Mouse (Mus musculus): ENCODE measurements around the gene Aff1. TPM values are rescaled to one million over a fixed set of nuclear protein-coding genes. Genes with fewer than 3 reads are reported as not detected.
A peak's percentile ranks its signal among the peaks of the same experiment; 100 is the strongest.

Gene Aff1
- polyA plus RNA-seq, 1 experiment from 2014 or later, result 9.9 TPM

- no peaks in the 10 kb centered on the region for H3K9me3 ChIP-seq (ENCODE audit: control insufficient read depth, low read length)
- no peaks in the 10 kb centered on the region for H3K36me3 ChIP-seq (ENCODE audit: control insufficient read depth, insufficient read depth, low read length)
- no peak overlapping the region for H3K27ac ChIP-seq (replicated peaks in 1 of 2; ENCODE audit: control insufficient read depth in 1 of 2, insufficient read depth in 1 of 2, low read depth in 2 of 2, low read length in 2 of 2)
- no peak for ATAC-seq (ENCODE audit: insufficient number of reproducible peaks, insufficient read depth, low FRiP score, low read depth)
- H3K4me2 ChIP-seq (ENCODE audit: low read length), result no peak overlapping the region
- H3K4me3 ChIP-seq (ENCODE audit: control insufficient read depth in 1 of 2, insufficient read depth in 1 of 2, low read depth in 1 of 2, low read length in 2 of 2), result no peak overlapping the region
- WGBS, result 84% methylated on average over 5 of the region's 5 CpGs
- no peaks in the 10 kb centered on the region for H3K4me1 ChIP-seq (ENCODE audit: control insufficient read depth in 2 of 2, insufficient read depth in 2 of 2, low read length in 2 of 2)
- H3K27me3 ChIP-seq (ENCODE audit: control insufficient read depth, insufficient read depth, low read length), result no peaks in the 10 kb centered on the region
- no peak overlapping the region for H3K9ac ChIP-seq (ENCODE audit: low read length)
These were observed 13.2 kb upstream of the Aff1 start for GRCm38 (mm10) chr5:103678974-103679373.

- Histone ChIP-seq H3K27ac (replicated peaks in 1 of 2; ENCODE audit: control insufficient read depth in 1 of 2, insufficient read depth in 1 of 2, low read depth in 2 of 2, low read length in 2 of 2) (no peak overlapping the region), H3K36me3 (ENCODE audit: control insufficient read depth, insufficient read depth, low read length) (no peaks in the 10 kb centered on the region), H3K9me3 (ENCODE audit: control insufficient read depth, low read length) (no peaks in the 10 kb centered on the region), H3K27me3 (ENCODE audit: control insufficient read depth, insufficient read depth, low read length) (no peaks in the 10 kb centered on the region), H3K9ac (ENCODE audit: low read length) (no peak overlapping the region), H3K4me3 (ENCODE audit: control insufficient read depth in 1 of 2, insufficient read depth in 1 of 2, low read depth in 1 of 2, low read length in 2 of 2) (no peak overlapping the region), H3K4me2 (ENCODE audit: low read length) (no peak overlapping the region), H3K4me1 (ENCODE audit: control insufficient read depth in 2 of 2, insufficient read depth in 2 of 2, low read length in 2 of 2) (no peaks in the 10 kb centered on the region)
- WGBS, result 36% methylated on average over 4 of the region's 4 CpGs
- ATAC-seq (ENCODE audit: insufficient number of reproducible peaks, insufficient read depth, low FRiP score, low read depth), result no peak
These were observed 11.8 kb upstream of the Aff1 start for GRCm38 (mm10) chr5:103680381-103680780.

GRCm38 (mm10) chr5:103681824-103682223 lies 10.3 kb upstream of the Aff1 start:
- H3K4me2 ChIP-seq (ENCODE audit: low read length), result no peak overlapping the region
- ATAC-seq (ENCODE audit: insufficient number of reproducible peaks, insufficient read depth, low FRiP score, low read depth), result no peak
- no peak overlapping the region for H3K27ac ChIP-seq (replicated peaks in 1 of 2; ENCODE audit: control insufficient read depth in 1 of 2, insufficient read depth in 1 of 2, low read depth in 2 of 2, low read length in 2 of 2)
- H3K4me3 ChIP-seq (ENCODE audit: control insufficient read depth in 1 of 2, insufficient read depth in 1 of 2, low read depth in 1 of 2, low read length in 2 of 2), result no peak overlapping the region
- no peaks in the 10 kb centered on the region for H3K4me1 ChIP-seq (ENCODE audit: control insufficient read depth in 2 of 2, insufficient read depth in 2 of 2, low read length in 2 of 2)
- no peaks in the 10 kb centered on the region for H3K9me3 ChIP-seq (ENCODE audit: control insufficient read depth, low read length)
- WGBS, result 65% methylated on average over 3 of the region's 3 CpGs
- H3K27me3 ChIP-seq (ENCODE audit: control insufficient read depth, insufficient read depth, low read length), result no peaks in the 10 kb centered on the region
- H3K36me3 ChIP-seq (ENCODE audit: control insufficient read depth, insufficient read depth, low read length), result no peaks in the 10 kb centered on the region
- no peak overlapping the region for H3K9ac ChIP-seq (ENCODE audit: low read length)

- H3K4me3 ChIP-seq (ENCODE audit: control insufficient read depth in 1 of 2, insufficient read depth in 1 of 2, low read depth in 1 of 2, low read length in 2 of 2), result no peak overlapping the region
- WGBS, result 36% methylated on average over 5 of the region's 5 CpGs
- H3K9me3 ChIP-seq (ENCODE audit: control insufficient read depth, low read length), result no peaks in the 10 kb centered on the region
- ATAC-seq (ENCODE audit: insufficient number of reproducible peaks, insufficient read depth, low FRiP score, low read depth), result no peak
- no peak overlapping the region for H3K4me2 ChIP-seq (ENCODE audit: low read length)
- peaks cover 0 to 6% of the 10 kb centered on the region in 2 experiments; a peak in 2 of 4 replicates for H3K4me1 ChIP-seq (ENCODE audit: control insufficient read depth in 2 of 2, insufficient read depth in 2 of 2, low read length in 2 of 2)
- H3K9ac ChIP-seq (ENCODE audit: low read length), result no peak overlapping the region
- H3K27ac ChIP-seq (replicated peaks in 1 of 2; ENCODE audit: control insufficient read depth in 1 of 2, insufficient read depth in 1 of 2, low read depth in 2 of 2, low read length in 2 of 2), result no peak overlapping the region
- peaks cover 17% of the 10 kb centered on the region for H3K27me3 ChIP-seq (ENCODE audit: control insufficient read depth, insufficient read depth, low read length)
- no peaks in the 10 kb centered on the region for H3K36me3 ChIP-seq (ENCODE audit: control insufficient read depth, insufficient read depth, low read length)
These were observed 2.5 kb upstream of the Aff1 start for GRCm38 (mm10) chr5:103689645-103690044.

- no peak overlapping the region for H3K4me3 ChIP-seq (ENCODE audit: control insufficient read depth in 1 of 2, insufficient read depth in 1 of 2, low read depth in 1 of 2, low read length in 2 of 2)
- 87% methylated on average over 8 of the region's 8 CpGs for WGBS
These were observed 2.0 kb upstream of the Aff1 start for GRCm38 (mm10) chr5:103690190-103690589.

GRCm38 (mm10) chr5:103691171-103691570 lies 1.0 kb upstream of the Aff1 start:
- no peak for ATAC-seq (ENCODE audit: insufficient number of reproducible peaks, insufficient read depth, low FRiP score, low read depth)
- Histone ChIP-seq H3K4me1 (ENCODE audit: control insufficient read depth in 2 of 2, insufficient read depth in 2 of 2, low read length in 2 of 2) (peaks cover 0 to 6% of the 10 kb centered on the region in 2 experiments; a peak in 2 of 4 replicates), H3K4me2 (ENCODE audit: low read length) (peak overlapping the region; percentile 95), H3K9ac (ENCODE audit: low read length) (no peak overlapping the region), H3K9me3 (ENCODE audit: control insufficient read depth, low read length) (no peaks in the 10 kb centered on the region), H3K27ac (replicated peaks in 1 of 2; ENCODE audit: control insufficient read depth in 1 of 2, insufficient read depth in 1 of 2, low read depth in 2 of 2, low read length in 2 of 2) (no peak overlapping the region), H3K4me3 (ENCODE audit: control insufficient read depth in 1 of 2, insufficient read depth in 1 of 2, low read depth in 1 of 2, low read length in 2 of 2) (peak overlapping the region in 1 of 2 experiments; percentile 66; a peak in 1 of 4 replicates), H3K36me3 (ENCODE audit: control insufficient read depth, insufficient read depth, low read length) (no peaks in the 10 kb centered on the region), H3K27me3 (ENCODE audit: control insufficient read depth, insufficient read depth, low read length) (peaks cover 17% of the 10 kb centered on the region)

More at GRCm38 (mm10) chr5:103690190-103690589, 2.0 kb upstream of the Aff1 start:
- H3K36me3 ChIP-seq (ENCODE audit: control insufficient read depth, insufficient read depth, low read length), result no peaks in the 10 kb centered on the region
- H3K4me1 ChIP-seq (ENCODE audit: control insufficient read depth in 2 of 2, insufficient read depth in 2 of 2, low read length in 2 of 2), result peaks cover 0 to 6% of the 10 kb centered on the region in 2 experiments; a peak in 2 of 4 replicates
- H3K4me2 ChIP-seq (ENCODE audit: low read length), result no peak overlapping the region
- no peak overlapping the region for H3K27ac ChIP-seq (replicated peaks in 1 of 2; ENCODE audit: control insufficient read depth in 1 of 2, insufficient read depth in 1 of 2, low read depth in 2 of 2, low read length in 2 of 2)
- H3K9me3 ChIP-seq (ENCODE audit: control insufficient read depth, low read length), result no peaks in the 10 kb centered on the region
- ATAC-seq (ENCODE audit: insufficient number of reproducible peaks, insufficient read depth, low FRiP score, low read depth), result no peak
- peaks cover 17% of the 10 kb centered on the region for H3K27me3 ChIP-seq (ENCODE audit: control insufficient read depth, insufficient read depth, low read length)
- H3K9ac ChIP-seq (ENCODE audit: low read length), result no peak overlapping the region

GRCm38 (mm10) chr5:103692531-103693040 lies 412 bp downstream of the Aff1 start:
- Histone ChIP-seq H3K36me3 (ENCODE audit: control insufficient read depth, insufficient read depth, low read length) (no peaks in the 10 kb centered on the region), H3K9me3 (ENCODE audit: control insufficient read depth, low read length) (no peaks in the 10 kb centered on the region), H3K27me3 (ENCODE audit: control insufficient read depth, insufficient read depth, low read length) (peaks cover 17% of the 10 kb centered on the region), H3K27ac (replicated peaks in 1 of 2; ENCODE audit: control insufficient read depth in 1 of 2, insufficient read depth in 1 of 2, low read depth in 2 of 2, low read length in 2 of 2) (no peak overlapping the region), H3K4me3 (ENCODE audit: control insufficient read depth in 1 of 2, insufficient read depth in 1 of 2, low read depth in 1 of 2, low read length in 2 of 2) (peak overlapping the region; percentile 63 to 66), H3K9ac (ENCODE audit: low read length) (peak overlapping the region; percentile 63), H3K4me1 (ENCODE audit: control insufficient read depth in 2 of 2, insufficient read depth in 2 of 2, low read length in 2 of 2) (peaks cover 0 to 6% of the 10 kb centered on the region in 2 experiments; a peak in 2 of 4 replicates), H3K4me2 (ENCODE audit: low read length) (peak overlapping the region; percentile 95)
- WGBS, result 0% methylated on average over 34 of the region's 34 CpGs
- 0 out of 2 replicates have a peak, but pooled peaks have one; percentile 8 for ATAC-seq (ENCODE audit: insufficient number of reproducible peaks, insufficient read depth, low FRiP score, low read depth)

All from heart, embryonic 14.5 days (tissue).